Mouse (Mus musculus) spleen, adult 18-20 months (tissue): ENCODE measurements at regions not wholly inside any gene's neighbourhood (a gene's known extent, or its start where the extent isn't known, plus 50 kb on each side); places are given as distances from the start of the nearest gene placed in this dataset.

Experiments
- DNase-seq, 2 experiments: peaks; one replicate each; pipeline ENCODE4 v3.0.0; 2022; ENCODE audit warnings: mixed read lengths in 2 of 2

DNA sequence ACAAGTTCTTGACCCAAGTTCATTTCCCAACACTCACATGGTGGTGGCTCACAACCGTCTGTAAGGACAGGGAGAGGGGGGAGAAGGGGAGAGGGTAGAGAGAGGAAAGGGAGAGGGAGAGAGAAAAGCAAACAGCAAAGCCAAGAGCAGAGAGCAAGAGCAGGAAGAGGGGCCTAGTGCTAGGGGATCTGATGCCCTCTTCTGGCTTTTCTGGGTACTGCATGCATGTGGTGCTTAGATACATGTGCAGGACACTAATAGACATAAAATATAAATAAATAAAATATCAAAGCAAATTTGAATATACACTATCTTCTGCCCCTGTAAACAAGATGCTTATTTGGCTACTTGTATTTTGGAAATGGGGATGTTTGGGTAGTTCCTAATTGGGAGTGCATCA lies 91.2 kb downstream of the Rnf138rt1 start:
- DNase-seq = peak in 1 of 2 experiments; percentile 37
